Mouse (Mus musculus): Measurements from ENCODE around the gene Radil.

Radil gene

GRCm38 (mm10) chr5:142448623-142449022, 102.3 kb downstream of the Radil start:
- no peak for DNase-seq (ENCODE audit: low spot score in 2 of 2)

- DNase-seq (ENCODE audit: low spot score in 2 of 2): peak; percentile 79 to 89
Measured at GRCm38 (mm10) chr5:142448076-142448475, 102.8 kb downstream of the Radil start.

- no peak for DNase-seq (ENCODE audit: low spot score in 2 of 2)
Measured at GRCm38 (mm10) chr5:142445709-142446108, 105.2 kb downstream of the Radil start.

- no peak for DNase-seq (ENCODE audit: low spot score in 2 of 2)
Measured at GRCm38 (mm10) chr5:142444791-142445531, 105.9 kb downstream of the Radil start.

GRCm38 (mm10) chr5:142443994-142444393, 106.9 kb downstream of the Radil start:
- no peak for DNase-seq (ENCODE audit: low spot score in 2 of 2)

GRCm38 (mm10) chr5:142443514-142443913, 107.4 kb downstream of the Radil start:
- no peak for DNase-seq (ENCODE audit: low spot score in 2 of 2)

GRCm38 (mm10) chr5:142442045-142442440, 108.9 kb downstream of the Radil start:
- DNase-seq (ENCODE audit: low spot score in 2 of 2): no peak

GRCm38 (mm10) chr5:142441332-142442044, 109.4 kb downstream of the Radil start:
- DNase-seq (ENCODE audit: low spot score in 2 of 2): no peak

- DNase-seq (ENCODE audit: low spot score in 2 of 2): peak; percentile 76 to 81
Measured at GRCm38 (mm10) chr5:142440451-142441147, 110.3 kb downstream of the Radil start.

GRCm38 (mm10) chr5:142439911-142440432, 110.9 kb downstream of the Radil start:
- DNase-seq (ENCODE audit: low spot score in 2 of 2): no peak

- no peak for DNase-seq (ENCODE audit: low spot score in 2 of 2)
Measured at GRCm38 (mm10) chr5:142438380-142438938, 112.4 kb downstream of the Radil start.

GRCm38 (mm10) chr5:142435736-142436135, 115.2 kb downstream of the Radil start:
- DNase-seq (ENCODE audit: low spot score in 2 of 2): no peak
